Mouse (Mus musculus) cerebellum, adult 9-10 months (tissue): Measurements from ENCODE around the gene 2310061I04Rik.

Source experiments
- DNase-seq: peaks from one replicate; pipeline ENCODE4 v3.0.0; 2022

2310061I04Rik gene

GRCm38 (mm10) chr17:35915538-35916296 lies 18.5 kb upstream of the 2310061I04Rik start:
- peak; percentile 70 for DNase-seq

GRCm38 (mm10) chr17:35914975-35915374 lies 17.7 kb upstream of the 2310061I04Rik start:
- no peak for DNase-seq

- DNase-seq: peak; percentile 87
Observed at GRCm38 (mm10) chr17:35909919-35910369, 12.7 kb upstream of the 2310061I04Rik start, which contains the start of gene Atat1. Atat1 (minus strand) TSS chr17:35910075.

GRCm38 (mm10) chr17:35909186-35909918 lies 12.1 kb upstream of the 2310061I04Rik start:
- no peak for DNase-seq

- no peak for DNase-seq
Observed at GRCm38 (mm10) chr17:35907609-35908008, 10.4 kb upstream of the 2310061I04Rik start.

- DNase-seq: no peak
Observed at GRCm38 (mm10) chr17:35905587-35905986, 8.4 kb upstream of the 2310061I04Rik start.

GRCm38 (mm10) chr17:35903992-35904355 lies 6.7 kb upstream of the 2310061I04Rik start:
- no peak for DNase-seq

GRCm38 (mm10) chr17:35903343-35903991 lies 6.2 kb upstream of the 2310061I04Rik start:
- DNase-seq: no peak

- no peak for DNase-seq
Observed at GRCm38 (mm10) chr17:35900636-35901035, 3.4 kb upstream of the 2310061I04Rik start.

GRCm38 (mm10) chr17:35897644-35898573 lies 678 bp upstream of the 2310061I04Rik start:
- DNase-seq: no peak

- no peak for DNase-seq
Observed at GRCm38 (mm10) chr17:35887725-35888124, 9.5 kb downstream of the 2310061I04Rik start.

- no peak for DNase-seq
Observed at GRCm38 (mm10) chr17:35883777-35884176, 13.5 kb downstream of the 2310061I04Rik start.

GRCm38 (mm10) chr17:35882924-35883323 lies 14.3 kb downstream of the 2310061I04Rik start:
- no peak for DNase-seq

GRCm38 (mm10) chr17:35879245-35880057 lies 17.8 kb downstream of the 2310061I04Rik start, which contains the start of gene Dhx16:
Dhx16 (plus strand) TSS chr17:35879819.
- DNase-seq: peak; percentile 95

- no peak for DNase-seq
Observed at GRCm38 (mm10) chr17:35874721-35875120, 22.5 kb downstream of the 2310061I04Rik start.

- DNase-seq: peak; percentile 89
Observed at GRCm38 (mm10) chr17:35873774-35874519, 23.3 kb downstream of the 2310061I04Rik start.

GRCm38 (mm10) chr17:35870884-35871696 lies 26.1 kb downstream of the 2310061I04Rik start:
- DNase-seq: no peak

GRCm38 (mm10) chr17:35870151-35870883 lies 26.9 kb downstream of the 2310061I04Rik start:
- DNase-seq: no peak
